Mouse (Mus musculus): ENCODE data around the gene Tgfbr3.

GRCm38 (mm10) chr5:107110880-107111520 is 178.4 kb downstream of the Tgfbr3 start:
- TF ChIP-seq CTCF (IDR thresholded peaks at IDR 0.05; ENCODE audit: extremely low read depth, insufficient read length, insufficient replicate concordance, low read depth, low read length) (no peak), POLR2A (IDR thresholded peaks at IDR 0.05; ENCODE audit: low read depth, low read length) (no peak)

All from small intestine, adult 2 months (tissue).